ENCODE assay signal across 8 mouse cellular contexts in genomic region chr1:177339207-177339787, GRCm38 (mm10).
ATAC-seq and TF ChIP-seq lines count a peak whose summit lies in the region.
"Not testable (repeated sequence)": the region's sequence is repeated elsewhere in the genome, so short reads cannot be mapped to it uniquely, and the experiment has no call there.

No protein-coding gene starts in this region.

- not testable (repeated sequence) for TF ChIP-seq CTCF in testis, adult 2 months (IDR thresholded peaks at IDR 0.05; ENCODE audit: control insufficient read depth, insufficient read depth, insufficient replicate concordance, low read depth, low read length)

- H3K4me2 ChIP-seq in forebrain, embryonic 12.5 days, result peak overlapping the region; percentile 56
- peak overlapping the region; percentile 85 for H3K4me2 ChIP-seq in heart, embryonic 14.5 days (ENCODE audit: low read length)
- peak overlapping the region; percentile 89 for H3K4me2 ChIP-seq in intestine, embryonic 15.5 days (replicated peaks)
- H3K4me2 ChIP-seq in limb, embryonic 13.5 days (replicated peaks), result peak overlapping the region; percentile 80
- peak overlapping the region; percentile 80 for H3K4me2 ChIP-seq in lung, embryonic 15.5 days
- H3K4me2 ChIP-seq in myocyte (ENCODE audit: low read depth), result peak overlapping the region; percentile 68

- WGBS in forebrain, embryonic 12.5 days, result 58% methylated on average over 12 of the region's 13 CpGs
- 64% methylated on average over 11 of the region's 13 CpGs for WGBS in heart, embryonic 14.5 days
- WGBS in intestine, embryonic 15.5 days, result 64% methylated on average over 12 of the region's 13 CpGs
- 64% methylated on average over 12 of the region's 13 CpGs for WGBS in limb, embryonic 13.5 days
- whole genome bisulfite sequencing in lung, embryonic 15.5 days, result 59% methylated on average over 12 of the region's 13 CpGs

- H3K27ac ChIP-seq in brown adipose tissue, adult 24 weeks (replicated peaks; ENCODE audit: low read depth, low read length); intestine, embryonic 15.5 days; limb, embryonic 13.5 days; testis, adult 2 months (ENCODE audit: control insufficient read depth, insufficient read depth, low read depth, low read length): not testable (repeated sequence)
- H3K27ac ChIP-seq in forebrain, embryonic 12.5 days, result peak overlapping the region; percentile 93
- peak overlapping the region in 1 of 2 experiments; percentile 44; a peak in 1 of 4 replicates for H3K27ac ChIP-seq in heart, embryonic 14.5 days (replicated peaks in 1 of 2; ENCODE audit: control insufficient read depth in 1 of 2, insufficient read depth in 1 of 2, low read depth in 2 of 2, low read length in 2 of 2)
- peak overlapping the region; percentile 84 for H3K27ac ChIP-seq in lung, embryonic 15.5 days

- H3K36me3 ChIP-seq in forebrain, embryonic 12.5 days (replicated peaks); heart, embryonic 14.5 days (ENCODE audit: control insufficient read depth, insufficient read depth, low read length); intestine, embryonic 15.5 days; limb, embryonic 13.5 days; lung, embryonic 15.5 days; myocyte (ENCODE audit: control insufficient read depth, insufficient read depth); testis, adult 2 months (ENCODE audit: control insufficient read depth, insufficient read depth, low read length): not testable (repeated sequence)

- TF ChIP-seq POLR2A in myocyte (IDR thresholded peaks at IDR 0.05; ENCODE audit: insufficient read length, low read depth); testis, adult 2 months (IDR thresholded peaks at IDR 0.05; ENCODE audit: control insufficient read depth, low read depth, low read length): not testable (repeated sequence)

- peak; percentile 5; the same call in 1 of the 2 replicates for ATAC-seq in forebrain, embryonic 12.5 days (ENCODE audit: low FRiP score)
- not testable (repeated sequence) for ATAC-seq in heart, embryonic 14.5 days (ENCODE audit: insufficient number of reproducible peaks, insufficient read depth, low FRiP score, low read depth); intestine, embryonic 15.5 days; limb, embryonic 13.5 days (ENCODE audit: low FRiP score, low read depth); lung, embryonic 15.5 days (ENCODE audit: borderline replicate concordance, extremely low read depth, low FRiP score, low TSS enrichment)

- peak overlapping the region; percentile 83 for H3K4me3 ChIP-seq in brown adipose tissue, adult 24 weeks (ENCODE audit: insufficient read depth, low read depth, low read length)
- peak overlapping the region; percentile 29 for H3K4me3 ChIP-seq in forebrain, embryonic 12.5 days (replicated peaks)
- H3K4me3 ChIP-seq in heart, embryonic 14.5 days (ENCODE audit: control insufficient read depth in 1 of 2, insufficient read depth in 1 of 2, low read depth in 1 of 2, low read length in 2 of 2), result peak overlapping the region; percentile 51 to 53
- H3K4me3 ChIP-seq in intestine, embryonic 15.5 days (replicated peaks), result peak overlapping the region; percentile 45
- peak overlapping the region; percentile 47 for H3K4me3 ChIP-seq in limb, embryonic 13.5 days
- peak overlapping the region; percentile 47 for H3K4me3 ChIP-seq in lung, embryonic 15.5 days
- peak overlapping the region; percentile 23 for H3K4me3 ChIP-seq in myocyte
- peak overlapping the region; percentile 25 for H3K4me3 ChIP-seq in testis, adult 2 months (ENCODE audit: control insufficient read depth, low read depth, low read length)

- not testable (repeated sequence) for H3K4me1 ChIP-seq in brown adipose tissue, adult 24 weeks (ENCODE audit: control insufficient read depth, insufficient read depth, insufficient read length, low read length); heart, embryonic 14.5 days (ENCODE audit: control insufficient read depth in 2 of 2, insufficient read depth in 2 of 2, low read length in 2 of 2); intestine, embryonic 15.5 days (replicated peaks); testis, adult 2 months (ENCODE audit: control insufficient read depth, insufficient read depth, low read length)
- H3K4me1 ChIP-seq in forebrain, embryonic 12.5 days, result peaks cover 27% of the 10 kb centered on the region
- H3K4me1 ChIP-seq in limb, embryonic 13.5 days, result peaks cover 40% of the 10 kb centered on the region
- peaks cover 14% of the 10 kb centered on the region; the same call in 1 of the 2 replicates for H3K4me1 ChIP-seq in lung, embryonic 15.5 days

- not testable (repeated sequence) for H3ac ChIP-seq in myocyte (ENCODE audit: control insufficient read depth, insufficient read length)

- not testable (repeated sequence) for H3K79me2 ChIP-seq in myocyte (ENCODE audit: control insufficient read depth, insufficient read depth)

- H3K9me3 ChIP-seq in forebrain, embryonic 12.5 days; heart, embryonic 14.5 days (ENCODE audit: control insufficient read depth, low read length); intestine, embryonic 15.5 days; limb, embryonic 13.5 days; lung, embryonic 15.5 days: not testable (repeated sequence)

- H3K27me3 ChIP-seq in forebrain, embryonic 12.5 days; heart, embryonic 14.5 days (ENCODE audit: control insufficient read depth, insufficient read depth, low read length); intestine, embryonic 15.5 days (replicated peaks); limb, embryonic 13.5 days; lung, embryonic 15.5 days; myocyte (ENCODE audit: control insufficient read depth, insufficient read depth, insufficient read length); testis, adult 2 months (ENCODE audit: control insufficient read depth, insufficient read depth, low read length): not testable (repeated sequence)

- peak overlapping the region; percentile 36 for H3K9ac ChIP-seq in forebrain, embryonic 12.5 days
- peak overlapping the region; percentile 65 for H3K9ac ChIP-seq in heart, embryonic 14.5 days (ENCODE audit: low read length)
- H3K9ac ChIP-seq in intestine, embryonic 15.5 days, result peak overlapping the region; percentile 57
- peak overlapping the region; percentile 62 for H3K9ac ChIP-seq in limb, embryonic 13.5 days
- H3K9ac ChIP-seq in lung, embryonic 15.5 days, result peak overlapping the region; percentile 38; the same call in 1 of the 2 replicates

Comparison
In these comparisons a context has a peak if more than half of its experiments do, and no peak if none do; other contexts are left out.
1. H3K4me3 ChIP-seq: peak in every context shown above with its lines; median percentile 83 in brown adipose tissue, adult 24 weeks; 52 in heart, embryonic 14.5 days; 47 in limb, embryonic 13.5 days; 47 in lung, embryonic 15.5 days; 45 in intestine, embryonic 15.5 days; 29 in forebrain, embryonic 12.5 days; 25 in testis, adult 2 months; 23 in myocyte.